Mouse (Mus musculus) C2C12 (cell line): ENCODE results near the gene Pdzd2. TPM values are rescaled to one million over a fixed set of nuclear protein-coding genes. Genes with fewer than 3 reads are reported as not detected.

Experiments used
- H3K27me3 ChIP-seq: one replicate; pipeline ENCODE4 v1.6.1; 2011; ENCODE audit not compliant: control insufficient read depth, insufficient read depth, insufficient read length
- H3K36me3 ChIP-seq: one replicate; pipeline ENCODE4 v1.6.1; 2011; ENCODE audit not compliant: control insufficient read depth, insufficient read depth
- H3K4me3 ChIP-seq: one replicate; pipeline ENCODE4 v1.5.1; 2011; ENCODE audit warnings: mild to moderate bottlenecking, control low read depth; ENCODE audit not compliant: poor library complexity, insufficient read depth, severe bottlenecking
- H3K79me2 ChIP-seq: one replicate; pipeline ENCODE4 v1.6.1; 2011; ENCODE audit not compliant: control insufficient read depth, insufficient read depth
- H3K79me3 ChIP-seq: one replicate; pipeline ENCODE4 v1.6.1; 2011; ENCODE audit warnings: low read depth, control low read depth
- H3ac ChIP-seq: one replicate; pipeline ENCODE3; 2011; ENCODE audit warnings: low read depth; ENCODE audit not compliant: control insufficient read depth, insufficient read length
- CEBPB ChIP-seq: IDR thresholded peaks from one replicate; pipeline ENCODE4 v1.6.1; 2011; ENCODE audit warnings: low read depth, mild to moderate bottlenecking, control low read depth, moderate library complexity
- CTCF ChIP-seq: IDR thresholded peaks from one replicate; pipeline ENCODE4 v1.5.1; 2011; ENCODE audit not compliant: control insufficient read depth, insufficient read depth, insufficient read length
- FOSL1 ChIP-seq: IDR thresholded peaks from one replicate; pipeline ENCODE4 v1.8.0; 2011; ENCODE audit warnings: mild to moderate bottlenecking, low read length; ENCODE audit not compliant: poor library complexity, insufficient read depth, severe bottlenecking
- MAX ChIP-seq: IDR thresholded peaks from one replicate; pipeline ENCODE4 v1.6.1; 2011; ENCODE audit warnings: mild to moderate bottlenecking, control low read depth
- MYOD1 ChIP-seq: IDR thresholded peaks from one replicate; pipeline ENCODE4 v1.6.1; 2011; ENCODE audit warnings: low read depth; ENCODE audit not compliant: control insufficient read depth, insufficient read length
- MYOG ChIP-seq: IDR thresholded peaks from one replicate; pipeline ENCODE4 v1.6.1; 2011; ENCODE audit not compliant: control insufficient read depth, insufficient read length; ENCODE audit errors: extremely low read depth
- USF1 ChIP-seq: IDR thresholded peaks from one replicate; pipeline ENCODE4 v1.6.1; 2011; ENCODE audit warnings: low read depth, mild to moderate bottlenecking, control low read depth, moderate library complexity
- polyA plus RNA-seq: library from polyadenylated mRNA; unstranded; fragments of >200 nt; fragmentation: generic; extraction: Trizol; gene quantifications from one replicate; pipeline ENCODE4 v1.2.1, GENCODE M21; 2012; ENCODE audit warnings: missing spikeins

The Pdzd2 gene
- polyA plus RNA-seq, 1 experiment, result 0.01 TPM

DNA sequence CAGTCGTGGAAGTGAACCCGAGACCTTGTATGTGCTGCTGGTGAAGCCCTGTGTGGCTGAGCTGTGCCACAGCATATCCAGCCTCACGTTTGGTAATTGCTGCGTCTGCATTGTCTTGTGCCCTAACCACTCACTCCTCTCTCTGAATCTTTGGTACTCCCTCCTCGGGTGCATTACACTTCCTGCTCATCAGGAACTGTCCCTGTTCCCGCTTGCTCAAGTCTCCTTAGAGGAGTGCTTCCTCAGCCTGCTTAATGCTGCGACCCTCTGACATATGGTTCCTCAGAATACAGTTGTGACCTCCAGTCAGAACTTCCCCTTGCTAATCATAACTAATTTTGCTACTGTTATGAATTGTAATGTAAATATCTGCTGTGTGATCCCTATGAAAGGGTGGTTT lies 383.8 kb downstream of the Pdzd2 start:
- TF ChIP-seq FOSL1 (no peak), MAX (no peak), CTCF (no peak), MYOD1 (no peak), MYOG (no peak), USF1 (no peak), CEBPB (no peak)
- H3K36me3 ChIP-seq, result peaks cover 71% of the 10 kb centered on the region
- no peaks in the 10 kb centered on the region for H3K79me3 ChIP-seq
- no peak overlapping the region for H3ac ChIP-seq
- H3K4me3 ChIP-seq, result no peak overlapping the region
- no peaks in the 10 kb centered on the region for H3K79me2 ChIP-seq
- no peaks in the 10 kb centered on the region for H3K27me3 ChIP-seq

- H3K79me2 ChIP-seq, result no peaks in the 10 kb centered on the region
- H3K36me3 ChIP-seq, result peaks cover 75% of the 10 kb centered on the region
- TF ChIP-seq USF1, result no peak
- no peak for TF ChIP-seq CTCF
- no peak for TF ChIP-seq MAX
- no peak for TF ChIP-seq MYOD1
- no peak for TF ChIP-seq CEBPB
- TF ChIP-seq MYOG, result no peak
- TF ChIP-seq FOSL1, result no peak
- H3K79me3 ChIP-seq, result no peaks in the 10 kb centered on the region
- H3K27me3 ChIP-seq, result no peaks in the 10 kb centered on the region
- H3K4me3 ChIP-seq, result no peak overlapping the region
- no peak overlapping the region for H3ac ChIP-seq
Observed at GRCm38 (mm10) chr15:12355261-12355660, 384.5 kb downstream of the Pdzd2 start.

GRCm38 (mm10) chr15:12354281-12354810 lies 385.4 kb downstream of the Pdzd2 start:
- no peaks in the 10 kb centered on the region for H3K27me3 ChIP-seq
- no peaks in the 10 kb centered on the region for H3K79me3 ChIP-seq
- peaks cover 79% of the 10 kb centered on the region for H3K36me3 ChIP-seq
- TF ChIP-seq MAX (no peak), MYOD1 (no peak), USF1 (no peak), CTCF (no peak), MYOG (no peak), FOSL1 (no peak), CEBPB (no peak)
- no peak overlapping the region for H3ac ChIP-seq
- H3K4me3 ChIP-seq, result no peak overlapping the region
- H3K79me2 ChIP-seq, result no peaks in the 10 kb centered on the region

- Histone ChIP-seq H3K79me3 (peaks cover 8% of the 10 kb centered on the region), H3ac (no peak overlapping the region), H3K27me3 (no peaks in the 10 kb centered on the region), H3K79me2 (peaks cover 24% of the 10 kb centered on the region), H3K4me3 (no peak overlapping the region), H3K36me3 (peaks cover 89% of the 10 kb centered on the region)
- TF ChIP-seq USF1 (no peak), MYOD1 (no peak), MYOG (no peak), FOSL1 (no peak), CEBPB (no peak), MAX (no peak), CTCF (no peak)
Observed at GRCm38 (mm10) chr15:12351470-12351869, 388.3 kb downstream of the Pdzd2 start.

DNA sequence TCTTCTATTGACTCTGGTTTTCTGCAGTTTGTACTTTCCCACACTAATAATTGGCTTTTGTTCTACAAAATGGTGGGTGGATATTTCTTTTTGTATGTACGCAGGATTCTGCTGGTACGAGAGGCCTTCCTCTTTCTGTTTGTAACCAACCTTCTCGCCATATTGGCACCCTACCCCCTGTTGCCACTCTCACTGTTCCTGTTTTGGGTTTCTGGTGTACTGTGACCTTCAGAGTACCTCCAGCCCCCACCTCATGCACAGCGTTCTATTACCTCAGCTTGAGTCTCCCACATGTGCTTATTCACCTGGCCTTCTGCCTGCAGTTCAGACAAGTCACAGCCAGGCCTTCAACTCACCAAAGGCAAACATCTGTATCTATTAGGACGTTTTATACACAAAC lies 389.9 kb downstream of the Pdzd2 start:
- TF ChIP-seq CTCF (no peak), CEBPB (no peak), MAX (no peak), MYOG (no peak), MYOD1 (no peak), FOSL1 (no peak), USF1 (no peak)
- peaks cover 40% of the 10 kb centered on the region for H3K79me2 ChIP-seq
- no peak overlapping the region for H3ac ChIP-seq
- no peaks in the 10 kb centered on the region for H3K27me3 ChIP-seq
- H3K79me3 ChIP-seq, result peaks cover 16% of the 10 kb centered on the region
- peaks cover 91% of the 10 kb centered on the region for H3K36me3 ChIP-seq
- no peak overlapping the region for H3K4me3 ChIP-seq

- TF ChIP-seq MYOD1, result no peak
- TF ChIP-seq CTCF, result no peak
- TF ChIP-seq FOSL1, result no peak
- TF ChIP-seq USF1, result no peak
- no peak for TF ChIP-seq MYOG
- TF ChIP-seq MAX, result no peak
- no peak for TF ChIP-seq CEBPB
- peaks cover 91% of the 10 kb centered on the region for H3K36me3 ChIP-seq
- H3K79me3 ChIP-seq, result peaks cover 17% of the 10 kb centered on the region
- H3K27me3 ChIP-seq, result no peaks in the 10 kb centered on the region
- peaks cover 49% of the 10 kb centered on the region for H3K79me2 ChIP-seq
- no peak overlapping the region for H3K4me3 ChIP-seq
- no peak overlapping the region for H3ac ChIP-seq
Observed at GRCm38 (mm10) chr15:12348950-12349349, 390.8 kb downstream of the Pdzd2 start.
